17 mouse cellular contexts compared by ENCODE assay signal in the genomic region with DNA sequence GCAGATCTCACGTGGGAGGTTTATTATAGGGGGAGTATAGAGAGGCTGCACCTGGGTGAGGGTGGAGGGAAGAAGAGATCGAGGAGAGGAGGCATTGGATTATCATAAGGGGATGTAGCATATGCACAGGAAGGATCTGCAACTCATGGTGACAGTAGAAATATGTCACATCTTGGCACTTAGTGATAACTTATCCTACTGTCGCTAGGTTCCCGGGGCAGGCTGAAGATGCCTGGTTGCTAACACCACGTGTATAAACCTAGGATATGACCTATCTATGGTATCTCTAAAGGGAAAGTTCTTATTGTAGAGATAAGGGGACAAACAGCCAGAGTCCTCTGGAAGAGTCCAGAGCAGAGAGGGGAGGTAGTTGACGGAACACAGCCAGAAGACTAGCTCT. TPM values are rescaled to one million over a fixed set of nuclear protein-coding genes. Genes with fewer than 3 reads are reported as not detected.
DNase-seq lines count a peak whose midpoint lies in the region; ATAC-seq and TF ChIP-seq lines count a peak whose summit lies in the region.
"Had no signal": no experiment of that assay in that cellular context is flagged by ENCODE, and none has a peak within 500 bp of the region (broad histone marks: within the 10 kb centered on the region; RNA-seq: fewer than 3 reads in every experiment).

No protein-coding gene starts in this region.

- intact Hi-C loops in heart, postnatal 25 days (cut with DNase I), result no loop called here

- H3K4me1 ChIP-seq in heart, embryonic 12.5 days (replicated peaks), result no peaks in the 10 kb centered on the region
- H3K4me1 ChIP-seq in midbrain, embryonic 10.5 days, result peaks cover 11% of the 10 kb centered on the region
- no peaks in the 10 kb centered on the region for H3K4me1 ChIP-seq in midbrain, embryonic 14.5 days (ENCODE audit: control insufficient read depth, insufficient read depth, low read length)
- H3K4me1 ChIP-seq in MEL (ENCODE audit: control insufficient read depth in 1 of 2, insufficient read depth in 2 of 2, low read length in 2 of 2), result peaks cover 2 to 3% of the 10 kb centered on the region in 2 experiments; a peak in 2 of 4 replicates
- H3K4me1 ChIP-seq in forebrain, postnatal 0 days (ENCODE audit: insufficient read depth), result no peaks in the 10 kb centered on the region
- H3K4me1 ChIP-seq: forebrain, embryonic 15.5 days had no signal

- no peak overlapping the region for H3K9ac ChIP-seq in heart, embryonic 12.5 days
- no peak overlapping the region for H3K9ac ChIP-seq in midbrain, embryonic 14.5 days (replicated peaks; ENCODE audit: low read length)
- H3K9ac ChIP-seq in MEL (ENCODE audit: control insufficient read depth, low read depth, low read length, poor library complexity, severe bottlenecking), result no peak overlapping the region
- H3K9ac ChIP-seq in forebrain, postnatal 0 days, result no peak overlapping the region
- H3K9ac ChIP-seq: forebrain, embryonic 15.5 days; hindbrain, embryonic 14.5 days had no signal

- WGBS in heart, embryonic 12.5 days, result 1% methylated on average over 6 of the region's 6 CpGs
- 19% methylated on average over 6 of the region's 6 CpGs for WGBS in midbrain, embryonic 10.5 days
- WGBS in midbrain, embryonic 14.5 days, result 20% methylated on average over 6 of the region's 6 CpGs
- WGBS in forebrain, postnatal 0 days, result 22% methylated on average over 6 of the region's 6 CpGs

- ATAC-seq in heart, embryonic 12.5 days (ENCODE audit: insufficient number of reproducible peaks, low FRiP score), result no peak
- ATAC-seq in midbrain, embryonic 14.5 days (ENCODE audit: low FRiP score, low TSS enrichment), result no peak
- ATAC-seq in forebrain, postnatal 0 days, result no peak; the same call in 1 of the 2 replicates
- ATAC-seq: forebrain, embryonic 15.5 days; intestine, embryonic 16.5 days had no signal

- 0 out of 2 replicates have a peak overlapping the region, but pooled peaks have one; percentile 9 for H3K4me2 ChIP-seq in heart, embryonic 12.5 days
- H3K4me2 ChIP-seq in midbrain, embryonic 14.5 days (ENCODE audit: low read length), result no peak overlapping the region
- no peak overlapping the region for H3K4me2 ChIP-seq in forebrain, postnatal 0 days (ENCODE audit: low read depth)
- H3K4me2 ChIP-seq: forebrain, embryonic 15.5 days; hindbrain, embryonic 14.5 days had no signal

- peaks cover 8% of the 10 kb centered on the region; the same call in 1 of the 2 replicates for H3K9me3 ChIP-seq in heart, embryonic 12.5 days (replicated peaks)
- no peaks in the 10 kb centered on the region for H3K9me3 ChIP-seq in midbrain, embryonic 10.5 days (replicated peaks)
- H3K9me3 ChIP-seq in midbrain, embryonic 14.5 days (ENCODE audit: control insufficient read depth, low read length), result no peaks in the 10 kb centered on the region
- no peaks in the 10 kb centered on the region for H3K9me3 ChIP-seq in MEL (replicated peaks; ENCODE audit: insufficient read depth, low read length)
- H3K9me3 ChIP-seq in forebrain, postnatal 0 days (ENCODE audit: low read length), result no peaks in the 10 kb centered on the region
- H3K9me3 ChIP-seq: forebrain, embryonic 15.5 days had no signal

- TF ChIP-seq RAD21 in MEL (IDR thresholded peaks at IDR 0.05; ENCODE audit: low read depth, low read length), result no peak

- H3K27me3 ChIP-seq in heart, embryonic 12.5 days (replicated peaks), result no peaks in the 10 kb centered on the region
- H3K27me3 ChIP-seq in midbrain, embryonic 10.5 days (ENCODE audit: low read depth, poor library complexity, severe bottlenecking), result no peaks in the 10 kb centered on the region
- H3K27me3 ChIP-seq in midbrain, embryonic 14.5 days (ENCODE audit: control insufficient read depth, insufficient read depth, low read length), result no peaks in the 10 kb centered on the region
- H3K27me3 ChIP-seq in MEL (ENCODE audit: control insufficient read depth in 1 of 2, insufficient read depth in 2 of 2, low read length in 2 of 2), result no peaks in the 10 kb centered on the region
- H3K27me3 ChIP-seq in forebrain, postnatal 0 days (ENCODE audit: insufficient read depth, low read length), result no peaks in the 10 kb centered on the region
- H3K27me3 ChIP-seq: CH12.LX; forebrain, embryonic 15.5 days had no signal

- H3K27ac ChIP-seq in heart, embryonic 12.5 days (ENCODE audit: poor library complexity, severe bottlenecking), result no peak overlapping the region
- no peak overlapping the region for H3K27ac ChIP-seq in midbrain, embryonic 10.5 days (replicated peaks)
- no peak overlapping the region for H3K27ac ChIP-seq in midbrain, embryonic 14.5 days (replicated peaks; ENCODE audit: low read depth, low read length)
- no peak overlapping the region for H3K27ac ChIP-seq in MEL (ENCODE audit: control insufficient read depth, low read depth, low read length)
- no peak overlapping the region for H3K27ac ChIP-seq in forebrain, postnatal 0 days (ENCODE audit: low read depth, low read length)
- H3K27ac ChIP-seq: forebrain, embryonic 15.5 days; hindbrain, embryonic 14.5 days had no signal

- H3K36me3 ChIP-seq in heart, embryonic 12.5 days, result no peaks in the 10 kb centered on the region
- no peaks in the 10 kb centered on the region for H3K36me3 ChIP-seq in midbrain, embryonic 10.5 days
- H3K36me3 ChIP-seq in midbrain, embryonic 14.5 days (ENCODE audit: control insufficient read depth, insufficient read depth, low read length), result no peaks in the 10 kb centered on the region
- H3K36me3 ChIP-seq in MEL (ENCODE audit: control insufficient read depth in 1 of 2, insufficient read depth in 2 of 2, low read length in 2 of 2), result peaks cover 0 to 4% of the 10 kb centered on the region in 2 experiments; a peak in 2 of 4 replicates
- no peaks in the 10 kb centered on the region for H3K36me3 ChIP-seq in forebrain, postnatal 0 days (ENCODE audit: insufficient read depth)
- H3K36me3 ChIP-seq: forebrain, embryonic 15.5 days had no signal

- no peak for TF ChIP-seq POLR2A in MEL (IDR thresholded peaks at IDR 0.05; ENCODE audit: control insufficient read depth in 1 of 2, insufficient read depth in 1 of 2, low read depth in 1 of 2, low read length in 2 of 2, poor library complexity in 1 of 2)

- TF ChIP-seq EP300 in MEL (IDR thresholded peaks at IDR 0.05; ENCODE audit: low read depth in 1 of 2, low read length in 2 of 2), result peak; percentile 56 to 61

- H3K4me3 ChIP-seq in heart, embryonic 12.5 days, result no peak overlapping the region
- 0 out of 2 replicates have a peak overlapping the region, but pooled peaks have one; percentile 11 for H3K4me3 ChIP-seq in midbrain, embryonic 10.5 days
- H3K4me3 ChIP-seq in midbrain, embryonic 14.5 days (replicated peaks; ENCODE audit: low read depth, low read length), result no peak overlapping the region
- H3K4me3 ChIP-seq in MEL (ENCODE audit: control insufficient read depth in 1 of 2, insufficient read depth in 1 of 2, low read depth in 2 of 2, low read length in 2 of 2), result no peak overlapping the region
- H3K4me3 ChIP-seq in forebrain, postnatal 0 days (ENCODE audit: low read depth, low read length), result no peak overlapping the region
- H3K4me3 ChIP-seq: forebrain, embryonic 15.5 days had no signal

- no peak for DNase-seq in heart, postnatal 25 days (ENCODE audit: low spot score)
- DNase-seq in midbrain, embryonic 10.5 days (ENCODE audit: low spot score), result no peak
- DNase-seq in midbrain, embryonic 14.5 days, result no peak
- peak; percentile 64 for DNase-seq in MEL (ENCODE audit: low read depth, low spot score)
- DNase-seq in cerebellum, postnatal 10 days, result no peak
- DNase-seq in forebrain, postnatal 0 days, result no peak
- DNase-seq: adrenal gland, adult 2 months; adrenal gland, postnatal 25 days; cerebellum, adult 18-20 months; cerebellum, adult 9-11 months; gastrocnemius, postnatal 10 days; heart, postnatal 10 days had no signal

- H3K79me2 ChIP-seq in MEL (ENCODE audit: control insufficient read depth, insufficient read depth, low read length, poor library complexity), result no peaks in the 10 kb centered on the region

- no peak for TF ChIP-seq CTCF in MEL (IDR thresholded peaks at IDR 0.05 in 2 of 3, conservative IDR thresholded peaks at IDR 0.05 in 1 of 3; ENCODE audit: control insufficient read depth in 1 of 3, insufficient read depth in 1 of 3, low read depth in 2 of 3, low read length in 3 of 3, poor library complexity in 1 of 3, severe bottlenecking in 1 of 3)
- TF ChIP-seq CTCF in forebrain, postnatal 0 days (IDR thresholded peaks at IDR 0.05; ENCODE audit: low read depth), result no peak

RNA-seq across cellular contexts. Expression of a gene that starts 30.2 kb away (rescaled TPM):
- 0.09 and 0.23 TPM in 2 replicates for polyA plus RNA-seq in heart, embryonic 12.5 days (2016; fragmentation: Nextera tagmentation; extraction: Ambion mirVana)
- under 1 TPM; 0.13 to 0.20 TPM for total RNA-seq in heart, postnatal 25 days (2021)
- polyA plus RNA-seq in midbrain, embryonic 10.5 days (2016; fragmentation: Nextera tagmentation; extraction: Ambion mirVana), result not detected in 2 replicates
- polyA plus RNA-seq in midbrain, embryonic 14.5 days (2014; fragmentation: Nextera tagmentation; extraction: Ambion mirVana), result 0.26 and 0.63 TPM in 2 replicates
- not detected in 2 replicates for total RNA-seq in MEL (2012; rRNA removed)
- not detected for polyA plus RNA-seq in MEL (2012; ENCODE audit: insufficient read depth in 1 of 2, insufficient read length in 2 of 2, low read depth in 1 of 2, low replicate concordance in 2 of 2, missing spikeins in 1 of 2)
- total RNA-seq in forebrain, postnatal 0 days (2014; rRNA removed), result 0.43 and 0.69 TPM in 2 replicates
- polyA plus RNA-seq in forebrain, postnatal 0 days (2015; fragmentation: Nextera tagmentation; extraction: Ambion mirVana), result 0.42 and 0.48 TPM in 2 replicates
- total RNA-seq: adrenal gland, adult 2 months; CH12.LX had no signal
- polyA plus RNA-seq: intestine, embryonic 16.5 days had no signal

RNA-seq across cellular contexts. Expression of a gene that starts 31.4 kb away (rescaled TPM):
- 550 and 560 TPM in 2 replicates for polyA plus RNA-seq in heart, embryonic 12.5 days (2016; fragmentation: Nextera tagmentation; extraction: Ambion mirVana)
- total RNA-seq in heart, postnatal 25 days (2021), result 1,000 to 10,000 TPM; 1,735 to 1,752 TPM
- 372 and 423 TPM in 2 replicates for polyA plus RNA-seq in midbrain, embryonic 10.5 days (2016; fragmentation: Nextera tagmentation; extraction: Ambion mirVana)
- polyA plus RNA-seq in midbrain, embryonic 14.5 days (2014; fragmentation: Nextera tagmentation; extraction: Ambion mirVana), result 432 and 586 TPM in 2 replicates
- total RNA-seq in MEL (2012; rRNA removed), result 177 and 180 TPM in 2 replicates
- polyA plus RNA-seq in MEL (2012; ENCODE audit: insufficient read depth in 1 of 2, insufficient read length in 2 of 2, low read depth in 1 of 2, low replicate concordance in 2 of 2, missing spikeins in 1 of 2), result 100 to 1,000 TPM in 1 of 2 experiments, not detected in 1; 246 TPM
- total RNA-seq in forebrain, postnatal 0 days (2014; rRNA removed), result 191 and 258 TPM in 2 replicates
- polyA plus RNA-seq in forebrain, postnatal 0 days (2015; fragmentation: Nextera tagmentation; extraction: Ambion mirVana), result 464 and 597 TPM in 2 replicates

RNA-seq across cellular contexts. Expression of a gene that starts 44.0 kb away (rescaled TPM):
- polyA plus RNA-seq in heart, embryonic 12.5 days (2016; fragmentation: Nextera tagmentation; extraction: Ambion mirVana), result 18.6 and 19.8 TPM in 2 replicates
- total RNA-seq in heart, postnatal 25 days (2021), result 10 to 100 TPM; 16.9 to 20.0 TPM
- polyA plus RNA-seq in midbrain, embryonic 10.5 days (2016; fragmentation: Nextera tagmentation; extraction: Ambion mirVana), result 30.3 and 30.8 TPM in 2 replicates
- 30.4 and 38.5 TPM in 2 replicates for polyA plus RNA-seq in midbrain, embryonic 14.5 days (2014; fragmentation: Nextera tagmentation; extraction: Ambion mirVana)
- 35.2 and 42.4 TPM in 2 replicates for total RNA-seq in MEL (2012; rRNA removed)
- polyA plus RNA-seq in MEL (2012; ENCODE audit: insufficient read depth in 1 of 2, insufficient read length in 2 of 2, low read depth in 1 of 2, low replicate concordance in 2 of 2, missing spikeins in 1 of 2), result 10 to 100 TPM in 1 of 2 experiments, not detected in 1; 50.0 TPM
- 27.1 and 37.5 TPM in 2 replicates for total RNA-seq in forebrain, postnatal 0 days (2014; rRNA removed)
- polyA plus RNA-seq in forebrain, postnatal 0 days (2015; fragmentation: Nextera tagmentation; extraction: Ambion mirVana), result 34.2 and 39.3 TPM in 2 replicates

RNA-seq across cellular contexts. Expression of a gene that starts 44.0 kb away (rescaled TPM):
- polyA plus RNA-seq in heart, embryonic 12.5 days (2016; fragmentation: Nextera tagmentation; extraction: Ambion mirVana), result 63.7 and 68.0 TPM in 2 replicates
- total RNA-seq in heart, postnatal 25 days (2021), result 10 to 100 TPM; 22.2 to 25.1 TPM
- polyA plus RNA-seq in midbrain, embryonic 10.5 days (2016; fragmentation: Nextera tagmentation; extraction: Ambion mirVana), result 174 and 180 TPM in 2 replicates
- 71.0 and 82.7 TPM in 2 replicates for polyA plus RNA-seq in midbrain, embryonic 14.5 days (2014; fragmentation: Nextera tagmentation; extraction: Ambion mirVana)
- total RNA-seq in MEL (2012; rRNA removed), result 146 and 147 TPM in 2 replicates
- polyA plus RNA-seq in MEL (2012; ENCODE audit: insufficient read depth in 1 of 2, insufficient read length in 2 of 2, low read depth in 1 of 2, low replicate concordance in 2 of 2, missing spikeins in 1 of 2), result 100 to 1,000 TPM; 187 to 334 TPM
- total RNA-seq in forebrain, postnatal 0 days (2014; rRNA removed), result 62.6 and 63.5 TPM in 2 replicates
- 66.3 and 77.8 TPM in 2 replicates for polyA plus RNA-seq in forebrain, postnatal 0 days (2015; fragmentation: Nextera tagmentation; extraction: Ambion mirVana)

RNA-seq across cellular contexts. Expression of a gene that starts 59.3 kb away (rescaled TPM):
- polyA plus RNA-seq in heart, embryonic 12.5 days (2016; fragmentation: Nextera tagmentation; extraction: Ambion mirVana), result 35.8 and 41.9 TPM in 2 replicates
- total RNA-seq in heart, postnatal 25 days (2021), result 10 to 100 TPM; 24.7 to 30.6 TPM
- polyA plus RNA-seq in midbrain, embryonic 10.5 days (2016; fragmentation: Nextera tagmentation; extraction: Ambion mirVana), result 75.2 and 82.7 TPM in 2 replicates
- polyA plus RNA-seq in midbrain, embryonic 14.5 days (2014; fragmentation: Nextera tagmentation; extraction: Ambion mirVana), result 36.6 and 51.2 TPM in 2 replicates
- 16.9 and 17.4 TPM in 2 replicates for total RNA-seq in MEL (2012; rRNA removed)
- polyA plus RNA-seq in MEL (2012; ENCODE audit: insufficient read depth in 1 of 2, insufficient read length in 2 of 2, low read depth in 1 of 2, low replicate concordance in 2 of 2, missing spikeins in 1 of 2), result 100 to 1,000 TPM in 1 of 2 experiments, 10 to 100 TPM in 1; 86.6 to 118 TPM
- 13.1 and 19.8 TPM in 2 replicates for total RNA-seq in forebrain, postnatal 0 days (2014; rRNA removed)
- polyA plus RNA-seq in forebrain, postnatal 0 days (2015; fragmentation: Nextera tagmentation; extraction: Ambion mirVana), result 26.7 and 35.4 TPM in 2 replicates
